Mouse (Mus musculus): ENCODE measurements around the gene Asic2. TPM values are rescaled to one million over a fixed set of nuclear protein-coding genes. Genes with fewer than 3 reads are reported as not detected.

The Asic2 gene
- polyA plus RNA-seq, 1 experiment from 2014 or later = 3.7 TPM

- ATAC-seq (replicated peaks; ENCODE audit: low FRiP score) = no peak
These were observed 1113.8 kb downstream of the Asic2 start for GRCm38 (mm10) chr11:80854430-80854829.

GRCm38 (mm10) chr11:80853014-80853413 is 1115.2 kb downstream of the Asic2 start:
- no peak overlapping the region for H3K9ac ChIP-seq
- H3K4me3 ChIP-seq (replicated peaks) = no peak overlapping the region
- 0 out of 2 replicates have a peak, but pooled peaks cover 2% of the 10 kb centered on the region for H3K4me1 ChIP-seq
- no peaks in the 10 kb centered on the region for H3K27me3 ChIP-seq
- no peak overlapping the region for H3K27ac ChIP-seq
- no peak for ATAC-seq (replicated peaks; ENCODE audit: low FRiP score)
- H3K9me3 ChIP-seq (replicated peaks) = no peaks in the 10 kb centered on the region
- H3K36me3 ChIP-seq = no peaks in the 10 kb centered on the region
- 55% methylated on average over 3 of the region's 3 CpGs for WGBS
- no peak overlapping the region for H3K4me2 ChIP-seq

More at GRCm38 (mm10) chr11:80854430-80854829, 1113.8 kb downstream of the Asic2 start:
- Histone ChIP-seq H3K9me3 (replicated peaks) (no peaks in the 10 kb centered on the region), H3K36me3 (no peaks in the 10 kb centered on the region), H3K4me1 (0 out of 2 replicates have a peak, but pooled peaks cover 2% of the 10 kb centered on the region), H3K4me2 (no peak overlapping the region), H3K27ac (no peak overlapping the region), H3K4me3 (replicated peaks) (no peak overlapping the region), H3K9ac (no peak overlapping the region), H3K27me3 (no peaks in the 10 kb centered on the region)
- 79% methylated on average over 11 of the region's 11 CpGs for WGBS

GRCm38 (mm10) chr11:80851859-80852258 is 1116.4 kb downstream of the Asic2 start:
- Histone ChIP-seq H3K27me3 (no peaks in the 10 kb centered on the region), H3K4me2 (no peak overlapping the region), H3K4me1 (0 out of 2 replicates have a peak, but pooled peaks cover 2% of the 10 kb centered on the region), H3K9me3 (replicated peaks) (no peaks in the 10 kb centered on the region), H3K9ac (no peak overlapping the region), H3K4me3 (replicated peaks) (no peak overlapping the region), H3K27ac (no peak overlapping the region), H3K36me3 (no peaks in the 10 kb centered on the region)
- ATAC-seq (replicated peaks; ENCODE audit: low FRiP score) = no peak
- whole genome bisulfite sequencing = 46% methylated on average over 5 of the region's 5 CpGs

- no peak for ATAC-seq (replicated peaks; ENCODE audit: low FRiP score)
- Histone ChIP-seq H3K27me3 (no peaks in the 10 kb centered on the region), H3K36me3 (no peaks in the 10 kb centered on the region), H3K4me2 (no peak overlapping the region), H3K27ac (no peak overlapping the region), H3K4me3 (replicated peaks) (no peak overlapping the region), H3K4me1 (no peaks in the 10 kb centered on the region), H3K9ac (no peak overlapping the region), H3K9me3 (replicated peaks) (no peaks in the 10 kb centered on the region)
- 60% methylated on average over 5 of the region's 5 CpGs for WGBS
These were observed 1120.1 kb downstream of the Asic2 start for GRCm38 (mm10) chr11:80848131-80848530.

- 21% methylated on average over 3 of the region's 3 CpGs for WGBS
- no peaks in the 10 kb centered on the region for H3K36me3 ChIP-seq
- H3K4me3 ChIP-seq (replicated peaks) = no peak overlapping the region
- no peak overlapping the region for H3K9ac ChIP-seq
- no peak overlapping the region for H3K4me2 ChIP-seq
- H3K27me3 ChIP-seq = no peaks in the 10 kb centered on the region
- ATAC-seq (replicated peaks; ENCODE audit: low FRiP score) = no peak
- H3K9me3 ChIP-seq (replicated peaks) = no peaks in the 10 kb centered on the region
- no peak overlapping the region for H3K27ac ChIP-seq
- no peaks in the 10 kb centered on the region for H3K4me1 ChIP-seq
These were observed 1122.1 kb downstream of the Asic2 start for GRCm38 (mm10) chr11:80846115-80846514.

- H3K4me2 ChIP-seq = no peak overlapping the region
- ATAC-seq (replicated peaks; ENCODE audit: low FRiP score) = no peak
- no peak overlapping the region for H3K9ac ChIP-seq
- H3K27me3 ChIP-seq = no peaks in the 10 kb centered on the region
- no peak overlapping the region for H3K27ac ChIP-seq
- no peaks in the 10 kb centered on the region for H3K4me1 ChIP-seq
- WGBS = 47% methylated on average over 7 of the region's 7 CpGs
- H3K36me3 ChIP-seq = no peaks in the 10 kb centered on the region
- no peak overlapping the region for H3K4me3 ChIP-seq (replicated peaks)
- H3K9me3 ChIP-seq (replicated peaks) = no peaks in the 10 kb centered on the region
These were observed 1122.8 kb downstream of the Asic2 start for GRCm38 (mm10) chr11:80845486-80845885.

GRCm38 (mm10) chr11:80843435-80843834 is 1124.8 kb downstream of the Asic2 start:
- ATAC-seq (replicated peaks; ENCODE audit: low FRiP score) = no peak
- H3K4me2 ChIP-seq = no peak overlapping the region
- no peaks in the 10 kb centered on the region for H3K4me1 ChIP-seq
- H3K9ac ChIP-seq = no peak overlapping the region
- H3K36me3 ChIP-seq = no peaks in the 10 kb centered on the region
- no peak overlapping the region for H3K27ac ChIP-seq
- H3K4me3 ChIP-seq (replicated peaks) = no peak overlapping the region
- no peaks in the 10 kb centered on the region for H3K27me3 ChIP-seq
- WGBS = 82% methylated on average over 2 of the region's 2 CpGs
- no peaks in the 10 kb centered on the region for H3K9me3 ChIP-seq (replicated peaks)

- no peak overlapping the region for H3K27ac ChIP-seq
These were observed 1129.5 kb downstream of the Asic2 start for GRCm38 (mm10) chr11:80838724-80839123.

GRCm38 (mm10) chr11:80835841-80836240 is 1132.4 kb downstream of the Asic2 start:
- no peaks in the 10 kb centered on the region for H3K27me3 ChIP-seq
- 84% methylated on average over 4 of the region's 4 CpGs for WGBS
- no peaks in the 10 kb centered on the region for H3K36me3 ChIP-seq
- no peak overlapping the region for H3K4me2 ChIP-seq
- no peak overlapping the region for H3K4me3 ChIP-seq (replicated peaks)
- no peak for ATAC-seq (replicated peaks; ENCODE audit: low FRiP score)
- H3K9me3 ChIP-seq (replicated peaks) = no peaks in the 10 kb centered on the region
- no peak overlapping the region for H3K27ac ChIP-seq
- H3K4me1 ChIP-seq = no peaks in the 10 kb centered on the region
- H3K9ac ChIP-seq = no peak overlapping the region

More at GRCm38 (mm10) chr11:80838724-80839123, 1129.5 kb downstream of the Asic2 start:
- no peak for ATAC-seq (replicated peaks; ENCODE audit: low FRiP score)
- H3K4me2 ChIP-seq = no peak overlapping the region
- WGBS = 71% methylated on average over 1 of the region's 1 CpGs
- no peaks in the 10 kb centered on the region for H3K4me1 ChIP-seq
- H3K4me3 ChIP-seq (replicated peaks) = no peak overlapping the region
- H3K36me3 ChIP-seq = no peaks in the 10 kb centered on the region
- H3K9me3 ChIP-seq (replicated peaks) = no peaks in the 10 kb centered on the region
- H3K9ac ChIP-seq = no peak overlapping the region
- no peaks in the 10 kb centered on the region for H3K27me3 ChIP-seq

GRCm38 (mm10) chr11:80835395-80835794 is 1132.9 kb downstream of the Asic2 start:
- H3K36me3 ChIP-seq = no peaks in the 10 kb centered on the region
- WGBS = 77% methylated on average over 2 of the region's 2 CpGs

More at GRCm38 (mm10) chr11:80835395-80835794, 1132.9 kb downstream of the Asic2 start:
- Histone ChIP-seq H3K27me3 (no peaks in the 10 kb centered on the region), H3K4me3 (replicated peaks) (no peak overlapping the region), H3K4me2 (no peak overlapping the region), H3K9ac (no peak overlapping the region), H3K9me3 (replicated peaks) (no peaks in the 10 kb centered on the region), H3K27ac (no peak overlapping the region), H3K4me1 (no peaks in the 10 kb centered on the region)
- ATAC-seq (replicated peaks; ENCODE audit: low FRiP score) = no peak

Other genes starting within 250 kb of the Asic2 start
- gene 5530401A14Rik, start 107.8 kb downstream of the Asic2 start, polyA plus RNA-seq (2015; fragmentation: Nextera tagmentation; extraction: Ambion mirVana) = 0.04 TPM in 1 of 2 replicates, not detected in the other
- 1.6 TPM in 2 replicates for gene Ccl2, start 67.1 kb upstream of the Asic2 start, polyA plus RNA-seq (2015; fragmentation: Nextera tagmentation; extraction: Ambion mirVana)
- gene Gm17268, start 70.1 kb upstream of the Asic2 start, polyA plus RNA-seq (2015; fragmentation: Nextera tagmentation; extraction: Ambion mirVana) = not detected in 2 replicates
- 0.93 TPM in 2 replicates for gene Ccl7, start 77.3 kb upstream of the Asic2 start, polyA plus RNA-seq (2015; fragmentation: Nextera tagmentation; extraction: Ambion mirVana)
- 11.9 and 12.4 TPM in 2 replicates for gene Ccl11, start 89.4 kb upstream of the Asic2 start, polyA plus RNA-seq (2015; fragmentation: Nextera tagmentation; extraction: Ambion mirVana)
- 2.4 and 2.8 TPM in 2 replicates for gene Ccl12, start 133.4 kb upstream of the Asic2 start, polyA plus RNA-seq (2015; fragmentation: Nextera tagmentation; extraction: Ambion mirVana)
- gene Ccl8, start 146.7 kb upstream of the Asic2 start, polyA plus RNA-seq (2015; fragmentation: Nextera tagmentation; extraction: Ambion mirVana) = not detected in 2 replicates